Mouse (Mus musculus) MEL-GATA-1-ER (cell line): ENCODE data around the gene Eif5.
"Not testable (repeated sequence)": the region's sequence is repeated elsewhere in the genome, so short reads cannot be mapped to it uniquely, and the experiment has no call there.

Experiments
- DNase-seq: peaks from one replicate; pipeline ENCODE4 v3.0.0-alpha.2; 2012; ENCODE audit warnings: low read depth; ENCODE audit errors: extremely low read depth

Gene Eif5

DNA sequence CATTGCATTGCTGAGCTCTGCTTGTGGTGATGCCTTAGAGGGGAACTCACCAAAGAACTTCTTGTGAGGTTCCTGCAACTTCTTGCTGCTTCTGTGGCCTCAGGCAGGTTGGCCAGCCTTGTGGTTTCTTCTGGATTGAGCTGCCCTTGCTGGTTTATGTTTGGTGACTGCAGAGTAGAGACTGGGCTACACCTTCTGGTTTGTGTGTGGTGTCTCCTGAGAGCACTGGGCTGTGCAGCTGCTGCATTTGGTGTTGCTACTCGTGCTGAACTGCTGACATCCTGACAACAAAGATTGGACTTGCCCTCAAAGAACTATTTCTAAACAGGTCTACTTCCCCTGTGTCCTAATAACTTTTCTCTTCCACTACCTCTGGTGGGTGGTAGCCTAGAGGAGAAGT lies 13.3 kb upstream of the Eif5 start:
- no peak for DNase-seq

DNA sequence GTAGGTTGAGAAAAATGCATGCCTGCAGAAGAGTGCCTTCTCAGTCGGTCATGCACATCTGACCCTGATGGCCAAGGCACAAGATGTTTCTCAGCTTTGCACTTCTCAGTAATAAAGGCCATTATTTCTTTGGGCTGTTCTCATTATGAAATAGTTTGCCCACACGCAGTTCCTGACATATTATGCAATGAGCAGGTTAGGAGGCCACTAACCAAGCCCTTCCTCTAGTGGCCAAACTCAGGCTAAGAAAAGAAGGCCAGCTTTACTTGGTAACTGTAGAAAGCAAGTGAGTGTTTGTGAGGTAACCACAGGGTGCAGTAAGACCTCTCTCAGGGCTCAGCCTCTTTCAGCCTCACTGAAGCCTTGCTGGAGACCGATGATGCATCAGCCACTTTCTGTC lies 12.9 kb upstream of the Eif5 start:
- no peak for DNase-seq

DNA sequence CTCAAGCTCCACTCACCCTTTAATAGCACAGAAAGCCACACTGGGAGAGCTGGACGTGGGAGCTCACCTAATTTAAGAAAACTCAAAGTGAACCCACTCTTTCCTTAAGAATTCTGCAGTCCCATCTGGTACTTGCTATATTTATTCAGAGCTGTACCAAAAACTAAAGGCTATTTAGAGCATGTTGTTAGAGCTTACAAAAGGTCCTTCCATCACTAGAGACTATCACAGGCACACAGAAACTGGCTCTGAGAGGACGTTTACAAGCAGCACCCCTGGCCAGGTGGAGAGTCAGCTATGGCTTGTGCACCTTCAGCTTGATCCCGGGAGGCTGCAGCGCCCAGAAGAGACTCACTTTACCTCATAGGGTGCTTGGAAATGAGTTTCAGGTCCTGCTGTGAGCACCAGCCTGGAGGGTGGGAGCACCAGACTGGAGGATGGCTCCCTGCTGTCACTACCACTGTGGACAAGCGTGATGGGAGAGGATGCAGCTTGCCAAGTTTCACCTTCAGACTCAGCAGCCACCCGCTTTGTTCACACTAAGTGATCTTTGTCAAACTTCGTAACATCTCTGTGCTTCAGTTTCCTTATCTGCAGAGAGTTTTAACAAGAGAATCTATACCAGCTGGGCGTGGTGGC lies 10.1 kb upstream of the Eif5 start:
- no peak for DNase-seq

DNA sequence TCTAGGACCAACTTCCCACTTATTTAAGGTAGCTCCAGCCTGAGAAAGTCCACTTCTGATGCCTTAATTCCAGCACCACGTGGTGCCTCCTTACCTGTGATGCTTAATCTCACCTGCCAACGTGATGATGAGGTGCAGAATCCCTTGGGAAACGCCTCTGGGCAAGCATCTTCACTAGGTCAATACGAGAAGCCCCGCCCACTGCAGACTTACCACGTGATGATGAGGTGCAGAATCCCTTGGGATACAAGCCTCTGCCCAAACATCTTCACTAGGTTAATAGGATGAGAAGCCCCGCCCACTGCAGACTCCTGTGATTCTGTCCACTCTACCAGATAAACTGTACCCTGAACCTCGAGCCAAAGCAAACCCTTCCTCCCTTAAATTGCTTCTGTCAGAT lies 8.6 kb upstream of the Eif5 start:
- DNase-seq: no peak

DNA sequence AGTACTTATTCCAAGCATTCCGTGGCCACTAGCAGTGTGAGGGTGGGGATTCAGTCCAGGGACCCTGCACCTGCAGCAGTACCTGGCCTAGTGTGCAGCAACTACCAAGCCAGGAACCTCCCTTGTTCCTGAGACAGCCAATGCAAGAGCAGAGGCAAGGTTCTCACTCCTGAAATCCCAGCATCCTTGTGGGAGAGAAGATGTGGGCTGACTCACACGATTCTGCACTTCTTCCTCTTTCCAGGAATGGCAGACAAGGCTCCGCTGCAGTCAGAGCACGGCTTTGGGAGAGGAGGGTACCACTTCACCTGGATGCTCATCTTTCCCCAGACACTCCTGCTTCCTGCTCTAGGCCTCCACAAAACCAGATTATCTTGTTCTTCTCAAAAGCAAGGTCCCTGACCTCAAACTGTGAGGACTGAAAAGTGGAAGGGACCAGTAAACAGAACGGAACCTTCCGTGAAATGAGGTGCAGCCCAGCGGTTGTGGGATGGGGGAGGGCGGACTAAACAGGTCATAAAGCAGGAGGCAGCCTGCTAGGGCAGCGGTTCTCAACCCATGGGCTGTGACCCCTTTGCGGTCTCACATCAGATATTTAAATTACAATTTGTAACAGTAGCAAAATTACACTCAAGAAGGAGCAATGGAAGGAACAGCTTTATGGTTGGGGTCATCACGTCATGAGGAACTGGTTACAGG lies 4.6 kb upstream of the Eif5 start:
- no peak for DNase-seq

DNA sequence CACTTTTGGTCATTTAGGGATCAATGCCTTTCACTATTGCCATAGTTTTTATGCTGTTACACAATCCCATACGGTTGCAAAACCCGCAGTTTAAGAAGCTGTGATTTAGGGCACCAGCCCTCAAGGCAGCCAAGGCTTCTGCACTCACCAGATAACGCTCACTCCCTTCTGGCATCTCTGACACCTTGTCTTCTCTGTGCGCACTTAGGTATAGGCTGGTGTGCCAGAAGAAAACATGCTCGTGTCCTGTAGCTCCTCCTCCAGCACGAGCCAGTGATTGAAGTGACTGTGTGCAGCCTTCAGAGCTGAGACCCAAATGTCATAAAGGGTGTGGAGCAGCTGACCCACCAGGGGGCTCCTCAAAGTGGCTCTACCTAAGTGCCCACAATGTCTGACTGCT lies 2.5 kb upstream of the Eif5 start:
- no peak for DNase-seq

DNA sequence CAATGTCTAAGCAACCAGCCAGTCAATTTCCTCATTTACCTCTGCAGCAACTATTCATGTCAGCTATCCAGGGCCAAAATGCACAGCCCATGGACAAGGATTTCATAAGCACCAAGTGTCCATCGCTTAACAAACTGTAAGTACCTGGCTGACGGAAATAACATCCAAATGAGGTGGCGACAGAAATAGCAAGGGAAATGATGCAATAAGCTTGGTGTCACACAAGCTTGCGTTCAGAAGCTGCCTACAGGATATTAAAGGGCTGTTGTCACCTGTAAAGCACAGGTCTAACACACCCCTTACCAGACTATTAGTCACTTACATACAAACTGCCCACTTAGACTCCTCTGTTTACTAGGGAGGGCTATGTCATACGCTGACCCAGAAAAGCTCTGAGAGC lies 2.1 kb upstream of the Eif5 start:
- no peak for DNase-seq

DNA sequence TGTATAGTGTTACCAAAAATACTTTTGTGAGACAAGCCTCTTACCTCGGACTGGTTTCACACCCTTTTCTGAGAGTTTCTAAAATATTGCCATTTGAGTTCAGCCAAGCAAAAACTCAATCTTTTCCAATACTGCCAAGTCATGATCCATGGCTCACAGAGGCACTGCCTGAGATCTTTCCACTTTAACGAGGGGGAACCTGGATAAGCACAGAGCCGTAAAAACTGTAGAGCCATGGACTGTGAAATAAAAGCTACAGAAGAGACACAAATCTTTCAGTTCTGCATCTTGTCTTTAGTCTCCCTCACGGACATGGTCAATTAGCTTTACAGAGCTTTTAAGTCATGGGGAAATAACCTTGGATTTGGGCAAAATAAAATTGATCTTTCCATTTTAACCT lies 1.1 kb upstream of the Eif5 start:
- DNase-seq: no peak

DNA sequence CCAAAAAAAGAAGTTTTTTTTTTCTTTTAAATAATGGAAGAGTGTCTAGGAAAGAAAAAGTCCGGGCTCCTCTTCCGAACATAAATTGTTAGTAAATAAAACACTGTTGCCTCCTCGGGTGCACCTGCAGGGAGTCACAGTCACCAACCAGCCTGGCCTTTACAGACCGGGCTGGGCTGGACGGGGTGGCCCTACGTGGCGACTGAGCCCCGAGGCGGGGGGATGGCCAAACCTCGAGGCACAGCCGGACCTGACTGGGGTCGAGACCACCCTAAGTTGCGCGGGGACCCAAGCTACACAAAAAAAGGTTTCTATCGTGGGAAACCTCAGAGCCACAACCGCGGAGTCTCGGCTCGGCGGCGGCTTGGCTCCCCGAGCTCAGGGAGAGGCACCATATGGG lies 475 bp upstream of the Eif5 start:
- no peak for DNase-seq

DNA sequence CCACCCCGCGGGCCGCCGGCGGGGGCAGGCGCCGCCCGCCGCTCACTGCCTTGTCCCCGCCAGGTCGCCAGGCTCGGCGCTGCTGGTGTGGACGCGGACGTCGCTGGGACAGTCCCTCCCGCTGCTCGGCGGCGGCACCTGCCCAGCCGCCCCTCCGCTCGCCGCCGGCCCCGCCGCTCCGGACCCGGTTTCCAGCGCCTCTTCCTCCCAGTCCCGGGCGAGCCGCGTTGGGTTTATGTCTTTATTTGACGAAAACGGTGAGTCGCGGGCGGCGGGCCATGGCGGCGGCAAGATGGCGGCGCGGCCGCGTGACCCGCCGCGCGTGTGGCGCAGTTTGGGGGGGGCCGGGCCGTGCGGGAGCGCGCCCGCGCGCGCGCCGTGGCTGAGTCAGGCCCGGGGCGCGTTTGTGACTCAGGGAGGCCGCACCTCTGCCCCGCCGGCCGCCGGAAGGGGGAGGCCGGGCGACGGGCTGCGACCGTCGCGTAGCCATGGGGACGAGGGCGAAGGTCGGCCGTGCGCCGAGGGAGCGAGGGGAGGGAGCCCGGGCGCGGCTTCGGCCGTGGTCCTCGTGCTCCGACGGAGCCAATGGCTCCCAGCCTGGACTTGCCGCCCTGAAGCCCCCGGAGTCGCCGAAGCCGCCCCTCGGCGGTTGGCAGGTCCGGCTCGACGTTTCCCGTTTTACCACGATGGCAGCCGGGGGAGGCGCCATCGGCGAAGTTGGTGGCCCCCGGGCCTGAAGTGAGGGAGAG lies 650 bp downstream of the Eif5 start:
- DNase-seq: no peak

DNA sequence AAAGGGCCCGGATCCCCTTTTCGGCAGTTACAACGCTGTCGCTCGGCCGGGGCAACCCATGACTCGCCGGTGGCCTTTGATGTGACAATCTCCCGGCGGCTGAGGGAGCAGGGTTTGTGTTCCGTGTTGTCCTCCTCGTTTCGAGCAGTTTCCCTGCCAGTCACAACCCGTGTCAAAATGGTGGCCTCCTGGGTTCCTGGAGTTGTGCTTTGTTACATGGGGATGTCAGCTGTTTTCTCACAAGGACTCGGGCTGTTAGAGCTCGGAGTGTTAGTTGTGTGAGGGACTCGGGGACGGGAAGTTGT lies 1.2 kb downstream of the Eif5 start:
- DNase-seq: no peak

DNA sequence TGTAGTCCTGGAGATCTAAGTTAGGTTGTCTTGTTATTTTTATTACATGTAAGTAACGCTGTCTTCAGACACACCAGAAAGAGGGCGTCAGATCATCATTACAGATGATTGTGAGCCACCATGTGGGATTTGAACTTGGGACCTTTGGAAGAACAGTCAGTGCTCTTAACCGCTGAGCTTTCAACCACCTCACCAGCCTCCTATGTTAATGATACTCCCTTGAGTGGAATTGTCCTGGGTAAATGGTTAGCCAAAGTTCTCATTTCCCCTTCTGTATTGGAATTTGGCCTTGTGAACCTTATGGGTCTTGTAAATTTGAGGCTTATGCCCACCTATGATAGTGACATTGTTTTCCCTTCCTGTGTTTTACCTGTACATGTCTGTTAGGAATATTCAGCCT lies 9.3 kb downstream of the Eif5 start:
- DNase-seq: no peak

DNA sequence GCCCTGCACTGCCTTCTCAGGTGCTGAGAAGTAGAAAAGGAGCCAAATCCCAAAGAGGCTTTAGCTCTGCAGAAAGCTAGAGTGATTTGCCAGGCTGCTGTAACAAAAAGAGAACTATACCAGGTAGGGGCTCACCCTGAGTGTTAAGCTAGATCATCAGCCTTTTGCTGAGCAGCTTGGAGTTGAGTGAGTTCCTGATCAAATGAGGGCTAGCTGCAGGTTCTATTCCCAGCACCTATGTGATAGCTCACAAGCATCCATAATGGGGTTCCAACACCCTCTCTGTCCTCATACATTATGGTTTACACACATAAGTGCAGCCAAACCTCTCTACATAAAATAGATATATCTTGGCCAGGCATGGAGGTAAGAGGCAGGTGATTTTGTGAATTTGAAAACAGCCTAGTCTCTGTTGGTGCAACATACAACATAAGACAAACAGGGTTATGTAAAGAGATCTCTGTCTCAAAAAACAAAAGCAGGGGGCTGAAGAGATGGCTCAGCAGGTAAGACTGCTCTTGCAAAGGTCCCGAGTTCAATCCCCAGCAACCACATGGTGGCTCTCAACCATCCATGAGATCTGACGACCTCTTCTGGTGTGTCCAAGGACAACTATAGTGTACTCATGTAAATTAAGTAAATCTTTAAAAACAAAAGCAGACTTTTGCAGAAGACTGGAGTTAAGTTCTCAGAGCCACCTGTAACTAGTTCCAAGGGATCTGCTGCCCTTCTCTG lies 10.9 kb downstream of the Eif5 start:
- DNase-seq: no peak

DNA sequence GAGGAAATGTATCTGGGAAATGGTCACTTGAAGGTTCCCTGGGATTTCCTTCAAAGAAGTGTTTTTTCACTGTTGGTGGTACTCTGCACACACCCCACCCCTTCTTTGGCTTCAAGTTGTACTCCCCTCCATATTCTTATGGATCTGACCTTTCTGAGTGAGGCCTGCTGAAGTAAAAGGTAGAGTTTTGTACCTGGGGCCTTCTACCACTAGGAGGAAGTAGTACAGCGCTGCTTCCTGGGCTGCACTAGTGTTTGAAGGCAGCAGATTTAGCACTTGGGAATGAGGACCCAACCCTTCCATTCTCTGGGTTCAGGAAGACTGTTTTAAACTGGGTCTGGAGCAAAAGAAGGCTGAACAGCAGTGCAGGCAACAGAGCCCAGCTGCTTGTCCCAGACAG lies 12.9 kb downstream of the Eif5 start:
- no peak for DNase-seq

DNA sequence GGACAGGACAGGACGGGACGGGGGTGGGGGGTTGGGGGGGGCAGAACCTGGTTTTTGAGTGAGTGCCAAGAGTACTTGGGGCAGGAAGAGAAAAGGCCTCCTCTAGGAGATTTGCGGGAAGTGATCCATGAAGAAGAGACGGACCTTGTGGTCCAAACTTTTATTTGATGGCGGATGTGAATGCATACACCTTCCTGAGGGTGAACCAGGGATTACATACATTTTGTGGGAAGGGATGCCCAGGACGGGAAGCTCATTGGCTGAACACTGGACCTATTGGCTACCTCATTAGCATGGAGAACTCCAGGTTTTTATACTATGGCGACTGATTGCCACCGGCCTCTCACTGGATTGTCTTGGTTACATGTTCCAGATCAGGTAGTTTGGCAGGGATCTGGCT lies 14.5 kb downstream of the Eif5 start:
- no peak for DNase-seq

DNA sequence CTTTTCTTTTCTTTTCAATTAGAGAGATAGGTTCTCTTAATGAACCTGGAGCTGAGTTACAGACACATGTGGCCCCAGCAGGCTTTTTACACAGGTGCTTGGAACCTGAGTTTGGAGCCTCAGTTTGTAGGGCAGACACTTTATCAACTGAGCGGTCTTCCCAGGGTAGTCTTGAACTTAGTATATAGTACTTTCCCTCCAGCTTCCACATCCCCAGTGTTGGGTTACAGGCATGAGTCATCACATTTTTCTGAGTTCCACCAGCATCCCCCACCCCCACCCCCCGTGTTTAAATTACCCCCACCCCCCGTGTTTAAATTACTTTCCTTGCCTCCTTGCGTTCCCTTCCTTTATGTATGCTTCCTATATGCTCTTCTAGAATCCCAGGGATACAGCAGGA lies 17.5 kb downstream of the Eif5 start:
- no peak for DNase-seq

DNA sequence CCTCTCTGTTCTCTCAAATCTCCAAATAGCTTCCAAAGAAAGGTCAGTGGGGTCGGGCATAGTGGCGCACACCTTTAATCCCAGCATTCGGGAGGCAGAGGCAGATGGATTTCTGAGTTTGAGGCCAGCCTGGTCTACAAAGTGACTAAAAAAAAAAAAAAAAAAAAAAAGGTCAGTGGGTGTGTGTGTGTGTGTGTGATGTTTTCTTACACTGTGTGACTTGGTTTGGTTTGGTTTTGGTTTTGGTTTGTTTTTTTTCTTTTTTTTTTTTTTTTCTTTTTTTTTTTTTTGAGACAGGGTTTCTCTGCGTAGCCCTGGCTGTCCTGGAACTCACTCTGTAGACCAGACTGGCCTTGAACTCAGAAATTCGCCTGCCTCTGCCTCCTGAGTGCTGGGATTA lies 18.1 kb downstream of the Eif5 start:
- not testable (repeated sequence) for DNase-seq

DNA sequence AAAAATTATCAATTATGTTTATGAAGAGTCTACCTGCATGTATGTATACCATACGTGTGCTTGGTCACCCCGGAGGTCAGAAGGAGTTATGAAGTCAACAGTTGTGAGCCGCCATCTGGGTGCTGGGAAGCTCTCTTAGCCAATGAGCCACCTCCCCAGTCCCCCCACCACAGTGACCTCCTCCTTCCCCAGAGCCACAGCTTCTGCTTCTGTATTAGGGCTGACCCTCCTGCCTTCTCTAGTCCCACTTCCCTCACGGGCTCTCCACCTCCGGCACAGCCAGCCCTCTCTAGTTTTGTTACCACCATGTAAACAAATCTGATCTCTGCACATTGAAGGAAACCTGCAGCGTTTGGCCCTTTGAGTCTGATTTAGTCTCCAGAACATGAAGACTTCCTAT lies 19.7 kb downstream of the Eif5 start:
- DNase-seq: no peak

DNA sequence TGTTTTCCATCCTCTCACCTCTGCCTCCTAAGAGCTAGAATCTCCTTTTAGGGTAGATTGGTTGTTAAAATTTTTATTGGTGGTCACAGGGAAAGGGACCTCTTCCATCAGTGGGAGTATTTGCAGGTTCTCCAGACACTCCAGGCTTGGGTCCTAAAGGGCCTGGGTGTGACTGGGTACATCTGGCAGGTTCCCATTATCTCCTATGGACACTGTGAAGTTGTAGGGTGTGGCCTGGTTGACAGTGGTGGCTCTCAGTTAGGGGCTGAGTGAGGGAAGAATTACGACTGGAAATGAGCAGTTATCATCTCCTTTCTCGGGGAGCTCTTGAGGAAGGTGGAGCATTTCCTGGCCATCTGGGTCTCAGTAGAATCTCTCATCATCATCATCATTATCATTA lies 20.8 kb downstream of the Eif5 start:
- no peak for DNase-seq

DNA sequence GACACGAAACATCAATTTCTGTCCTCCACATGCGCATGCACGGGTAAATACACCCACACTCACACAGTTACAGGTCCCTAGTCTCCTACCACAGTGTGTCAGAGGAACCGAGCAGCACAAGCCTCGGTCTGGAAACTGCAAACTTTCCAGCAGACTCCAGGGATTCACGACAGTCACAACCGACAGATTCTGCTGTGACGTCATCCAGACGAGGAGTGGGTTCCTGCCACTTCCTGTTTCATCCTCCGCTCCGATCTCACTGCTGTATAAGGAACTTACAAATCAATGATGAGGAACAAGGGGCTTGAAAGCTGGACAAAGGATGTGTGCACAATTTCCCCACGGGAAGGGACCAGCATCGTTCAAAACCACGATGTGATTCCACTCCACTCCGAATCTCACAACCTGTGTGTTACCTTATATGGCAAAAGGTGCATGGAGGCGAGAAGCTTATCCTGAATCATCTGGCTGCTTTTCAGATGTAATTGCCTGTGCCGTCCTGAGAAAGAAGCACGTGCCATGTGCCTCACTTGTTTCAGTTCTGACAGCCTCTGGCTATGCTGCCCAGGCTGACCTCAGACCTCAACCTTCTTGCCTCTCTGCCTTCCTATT lies 21.9 kb downstream of the Eif5 start:
- peak; percentile 79 for DNase-seq

DNA sequence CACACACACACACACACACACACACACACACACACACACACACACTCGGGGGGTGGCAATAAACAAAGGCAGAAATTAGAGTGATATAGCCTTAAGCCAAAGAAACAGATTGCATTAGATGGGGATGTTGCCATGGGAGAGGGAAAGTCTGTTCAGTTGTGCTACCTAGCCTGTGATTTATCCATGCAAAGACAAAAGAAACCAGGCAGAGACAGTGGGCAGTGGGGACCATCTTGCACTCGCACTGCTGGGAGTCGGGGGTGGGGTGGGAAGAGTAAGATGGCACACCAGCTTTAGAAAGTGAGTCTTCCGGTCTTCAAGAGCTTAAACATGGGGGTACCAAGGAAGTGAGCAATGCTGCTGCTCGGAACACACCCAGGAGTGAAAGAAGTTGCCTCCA lies 22.5 kb downstream of the Eif5 start:
- no peak for DNase-seq

DNA sequence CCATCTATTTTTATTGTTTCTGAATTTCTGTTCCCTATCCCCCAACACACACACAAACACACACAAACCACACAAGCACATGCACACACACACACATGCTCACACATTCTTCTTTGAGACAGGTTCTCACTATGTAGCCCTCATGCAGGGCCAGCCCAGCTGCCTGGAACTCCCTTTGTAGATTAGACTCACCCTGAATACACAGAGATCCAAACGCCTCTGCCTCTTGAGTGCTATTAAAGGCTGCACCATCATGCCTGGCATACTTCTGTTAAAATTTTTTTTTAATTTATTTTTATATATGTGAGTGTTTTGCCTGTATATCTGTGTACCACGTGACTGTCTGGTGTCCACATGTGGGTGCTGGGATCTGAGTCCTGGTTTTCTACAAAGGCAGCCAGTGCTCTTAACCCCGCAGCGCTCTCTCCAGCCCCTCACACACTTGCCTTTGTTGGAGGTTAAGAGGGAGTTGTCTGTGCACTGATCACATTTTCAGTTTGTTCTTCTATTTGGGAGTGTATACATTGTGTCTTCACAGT lies 24.5 kb downstream of the Eif5 start:
- no peak for DNase-seq
